Mouse (Mus musculus): ENCODE data around the gene Gpr37l1. TPM values are rescaled to one million over a fixed set of nuclear protein-coding genes. Genes with fewer than 3 reads are reported as not detected.
"Not testable (repeated sequence)": the region's sequence is repeated elsewhere in the genome, so short reads cannot be mapped to it uniquely, and the experiment has no call there.

The Gpr37l1 gene
- total and polyA plus RNA-seq, 3 experiments = not detected

DNA sequence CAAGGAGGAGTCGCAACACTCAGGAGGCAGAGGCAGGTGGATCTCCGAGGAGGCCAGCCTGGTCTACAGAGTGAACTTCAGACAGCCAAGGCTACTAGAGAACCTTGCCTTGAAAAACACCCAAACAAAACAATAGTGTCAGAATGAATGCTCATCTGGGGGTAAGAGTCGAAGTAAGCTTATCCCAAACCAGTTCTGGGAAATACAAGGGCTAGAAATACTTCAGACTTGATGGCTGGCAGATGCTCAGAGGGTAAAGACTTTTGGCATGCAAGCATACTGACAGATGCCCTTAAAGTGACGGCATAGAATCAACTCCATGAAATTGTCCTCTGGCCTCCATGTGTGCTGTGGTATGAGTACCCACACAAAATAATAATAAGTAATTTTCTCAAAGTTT, 21.7 kb upstream of the Gpr37l1 start:
- Histone ChIP-seq H3K4me1 (ENCODE audit: control insufficient read depth in 1 of 2, insufficient read depth in 2 of 2) (peaks cover 0 to 5% of the 10 kb centered on the region in 2 experiments; a peak in 2 of 4 replicates), H3K9ac (ENCODE audit: insufficient read depth, low read depth) (no peak overlapping the region), H3K4me2 (ENCODE audit: insufficient read depth, low read depth, poor library complexity, severe bottlenecking) (no peak overlapping the region), H3K4me3 (replicated peaks in 1 of 3; ENCODE audit: low read depth in 2 of 3, low read length in 2 of 3, poor library complexity in 1 of 3) (no peak overlapping the region), H3K27ac (ENCODE audit: insufficient read depth, low read depth) (no peak overlapping the region), H3K36me3 (replicated peaks in 1 of 2; ENCODE audit: control insufficient read depth in 1 of 2, insufficient read depth in 1 of 2, low read length in 1 of 2) (no peaks in the 10 kb centered on the region), H3K79me2 (replicated peaks; ENCODE audit: control insufficient read depth, extremely low read depth, insufficient read depth, poor library complexity, severe bottlenecking) (no peaks in the 10 kb centered on the region), H3K27me3 (replicated peaks) (no peaks in the 10 kb centered on the region), H3K9me3 (replicated peaks; ENCODE audit: low read length) (no peaks in the 10 kb centered on the region)
- dilution Hi-C loops (cut with MboI; ENCODE audit: extremely low pct_ligation_motif_present, extremely low pct_unique_long_range_greater_than_20kb, low sequenced_read_pairs) = no loop called here
- in situ Hi-C loops (cut with MboI; ENCODE audit: low pct_ligation_motif_present, low pct_unique_long_range_greater_than_20kb, low sequenced_read_pairs) = no loop called here
- no peak for DNase-seq (ENCODE audit: extremely low read depth)
- TF ChIP-seq MAZ (IDR thresholded peaks at IDR 0.05; ENCODE audit: low read depth, low read length) (no peak), USF1 (IDR thresholded peaks at IDR 0.05; ENCODE audit: low read depth, low read length) (no peak), IRF4 (IDR thresholded peaks at IDR 0.05; ENCODE audit: low read depth, low read length) (no peak), JUND (conservative IDR thresholded peaks at IDR 0.05; ENCODE audit: low read depth, low read length) (no peak), POLR2AphosphoS2 (IDR thresholded peaks at IDR 0.05; ENCODE audit: low read depth, low read length) (no peak), SMC3 (IDR thresholded peaks at IDR 0.05; ENCODE audit: low read depth, low read length) (no peak), EP300 (IDR thresholded peaks at IDR 0.05; ENCODE audit: low read length) (no peak), ZMIZ1 (IDR thresholded peaks at IDR 0.05; ENCODE audit: low read depth, low read length) (no peak), NELFE (IDR thresholded peaks at IDR 0.05; ENCODE audit: low read depth, low read length) (no peak), ETS1 (conservative IDR thresholded peaks at IDR 0.05; ENCODE audit: low read depth, low read length) (no peak), CHD2 (IDR thresholded peaks at IDR 0.05; ENCODE audit: low read length) (no peak), POLR2A (IDR thresholded peaks at IDR 0.05; ENCODE audit: low read depth, low read length) (no peak), ZC3H11A (IDR thresholded peaks at IDR 0.05; ENCODE audit: low read depth, low read length) (no peak), MEF2A (IDR thresholded peaks at IDR 0.05; ENCODE audit: borderline replicate concordance, low read depth, low read length) (no peak), NRF1 (IDR thresholded peaks at IDR 0.05; ENCODE audit: low read depth, low read length) (no peak), PAX5 (IDR thresholded peaks at IDR 0.05; ENCODE audit: low read length) (no peak), E2F4 (IDR thresholded peaks at IDR 0.05; ENCODE audit: insufficient replicate concordance, low read depth, low read length) (no peak), TCF12 (IDR thresholded peaks at IDR 0.05; ENCODE audit: low read depth, low read length) (no peak), CTCF (conservative IDR thresholded peaks at IDR 0.05 in 1 of 2, IDR thresholded peaks at IDR 0.05 in 1 of 2; ENCODE audit: low read depth in 2 of 2, low read length in 2 of 2) (no peak), ZNF384 (IDR thresholded peaks at IDR 0.05; ENCODE audit: low read depth, low read length) (no peak)

DNA sequence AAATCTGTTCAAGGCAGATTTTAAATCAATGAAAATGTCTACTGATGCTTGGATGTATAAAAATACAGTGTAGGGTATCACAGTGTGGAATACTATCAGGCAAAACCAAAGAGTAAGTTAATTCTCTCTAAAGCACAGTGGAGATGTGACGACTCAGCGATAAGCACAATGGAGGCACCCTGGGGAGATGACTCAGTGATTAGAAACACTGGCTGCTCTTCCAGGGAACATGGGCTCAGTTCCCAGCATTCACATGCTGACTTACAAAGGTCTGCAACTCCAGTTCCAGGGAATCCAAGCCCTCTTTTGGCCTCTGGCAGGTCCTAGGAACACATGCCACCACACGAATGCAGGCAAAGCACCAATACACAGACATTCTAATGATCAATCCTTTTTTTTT, 20.7 kb upstream of the Gpr37l1 start:
- in situ Hi-C loops (cut with MboI; ENCODE audit: low pct_ligation_motif_present, low pct_unique_long_range_greater_than_20kb, low sequenced_read_pairs) (no loop called here), dilution Hi-C loops (cut with MboI; ENCODE audit: extremely low pct_ligation_motif_present, extremely low pct_unique_long_range_greater_than_20kb, low sequenced_read_pairs) (no loop called here)
- Histone ChIP-seq H3K27me3 (replicated peaks) (no peaks in the 10 kb centered on the region), H3K4me1 (ENCODE audit: control insufficient read depth in 1 of 2, insufficient read depth in 2 of 2) (peaks cover 3 to 4% of the 10 kb centered on the region in 2 experiments), H3K36me3 (replicated peaks in 1 of 2; ENCODE audit: control insufficient read depth in 1 of 2, insufficient read depth in 1 of 2, low read length in 1 of 2) (no peaks in the 10 kb centered on the region), H3K9me3 (replicated peaks; ENCODE audit: low read length) (no peaks in the 10 kb centered on the region), H3K27ac (ENCODE audit: insufficient read depth, low read depth) (no peak overlapping the region), H3K4me2 (ENCODE audit: insufficient read depth, low read depth, poor library complexity, severe bottlenecking) (no peak overlapping the region), H3K79me2 (replicated peaks; ENCODE audit: control insufficient read depth, extremely low read depth, insufficient read depth, poor library complexity, severe bottlenecking) (no peaks in the 10 kb centered on the region), H3K9ac (ENCODE audit: insufficient read depth, low read depth) (no peak overlapping the region), H3K4me3 (replicated peaks in 1 of 3; ENCODE audit: low read depth in 2 of 3, low read length in 2 of 3, poor library complexity in 1 of 3) (no peak overlapping the region)
- TF ChIP-seq RCOR1 (conservative IDR thresholded peaks at IDR 0.05; ENCODE audit: low read depth, low read length) = no peak
- TF ChIP-seq ZNF384 (IDR thresholded peaks at IDR 0.05; ENCODE audit: low read depth, low read length) = peak; percentile 36; the same call in 1 of the 2 replicates
- TF ChIP-seq CHD1 (IDR thresholded peaks at IDR 0.05; ENCODE audit: low read depth, low read length) = no peak
- no peak for TF ChIP-seq MAZ (IDR thresholded peaks at IDR 0.05; ENCODE audit: low read depth, low read length)
- TF ChIP-seq MEF2A (IDR thresholded peaks at IDR 0.05; ENCODE audit: borderline replicate concordance, low read depth, low read length) = no peak
- TF ChIP-seq BHLHE40 (IDR thresholded peaks at IDR 0.05; ENCODE audit: low read depth, low read length) = no peak
- peak; percentile 63 for TF ChIP-seq MAFK (IDR thresholded peaks at IDR 0.05; ENCODE audit: insufficient replicate concordance, low read length)
- no peak for TF ChIP-seq E2F4 (IDR thresholded peaks at IDR 0.05; ENCODE audit: insufficient replicate concordance, low read depth, low read length)
- no peak for DNase-seq (ENCODE audit: extremely low read depth)

DNA sequence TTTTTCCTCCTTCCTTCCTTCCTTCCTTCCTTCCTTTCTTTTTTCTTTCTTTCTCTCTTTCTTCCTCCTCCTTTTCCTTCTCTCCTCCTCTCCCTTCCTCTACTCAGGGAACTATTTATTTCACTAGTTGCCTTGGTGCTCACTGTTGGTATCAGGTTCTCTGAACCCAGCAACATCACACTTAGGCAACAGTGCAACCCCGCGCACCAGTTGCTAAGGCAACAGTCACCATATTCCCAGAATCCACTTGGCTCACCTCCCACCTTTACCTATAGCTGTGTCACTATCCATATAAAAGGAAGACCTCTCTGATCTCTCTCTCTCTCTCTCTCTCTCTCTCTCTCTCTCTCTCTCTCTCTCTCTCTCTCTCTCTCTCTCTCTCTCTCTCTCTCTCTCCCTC, 19.5 kb upstream of the Gpr37l1 start:
- H3K27ac ChIP-seq (ENCODE audit: insufficient read depth, low read depth); H3K79me2 ChIP-seq (replicated peaks; ENCODE audit: control insufficient read depth, extremely low read depth, insufficient read depth, poor library complexity, severe bottlenecking); H3K4me3 ChIP-seq (replicated peaks in 1 of 3; ENCODE audit: low read depth in 2 of 3, low read length in 2 of 3, poor library complexity in 1 of 3); H3K27me3 ChIP-seq (replicated peaks); H3K4me2 ChIP-seq (ENCODE audit: insufficient read depth, low read depth, poor library complexity, severe bottlenecking); in situ Hi-C loops (cut with MboI; ENCODE audit: low pct_ligation_motif_present, low pct_unique_long_range_greater_than_20kb, low sequenced_read_pairs); dilution Hi-C loops (cut with MboI; ENCODE audit: extremely low pct_ligation_motif_present, extremely low pct_unique_long_range_greater_than_20kb, low sequenced_read_pairs); DNase-seq (ENCODE audit: extremely low read depth); H3K9me3 ChIP-seq (replicated peaks; ENCODE audit: low read length); H3K36me3 ChIP-seq (replicated peaks in 1 of 2; ENCODE audit: control insufficient read depth in 1 of 2, insufficient read depth in 1 of 2, low read length in 1 of 2); H3K9ac ChIP-seq (ENCODE audit: insufficient read depth, low read depth): not testable (repeated sequence)
- H3K4me1 ChIP-seq (ENCODE audit: control insufficient read depth in 1 of 2, insufficient read depth in 2 of 2) = peaks cover 12% of the 10 kb centered on the region in 2 experiments

Data from CH12.LX (cell line).